Mouse (Mus musculus): ENCODE data around the gene Il4ra. TPM values are rescaled to one million over a fixed set of nuclear protein-coding genes. Genes with fewer than 3 reads are reported as not detected.

The Il4ra gene
- polyA plus RNA-seq, 1 experiment from 2014 or later, result 1.8 TPM

GRCm38 (mm10) chr7:125552851-125553555 is 1.1 kb downstream of the Il4ra start:
- peaks cover 6% of the 10 kb centered on the region; the same call in 1 of the 2 replicates for H3K4me1 ChIP-seq (ENCODE audit: control insufficient read depth, insufficient read depth, low read length)
- no peaks in the 10 kb centered on the region for H3K36me3 ChIP-seq (replicated peaks; ENCODE audit: control insufficient read depth, insufficient read depth, low read depth, low read length)
- H3K27ac ChIP-seq (replicated peaks; ENCODE audit: low read depth, low read length), result no peak overlapping the region
- peaks cover 3% of the 10 kb centered on the region; the same call in 1 of the 2 replicates for H3K27me3 ChIP-seq (ENCODE audit: control insufficient read depth, insufficient read depth, low read length)
- no peak overlapping the region for H3K9ac ChIP-seq (replicated peaks; ENCODE audit: low read length)
- DNase-seq (ENCODE audit: low spot score), result no peak
- ATAC-seq (replicated peaks; ENCODE audit: insufficient number of reproducible peaks, low FRiP score, low TSS enrichment, low read depth), result no peak
- 78% methylated on average over 11 of the region's 11 CpGs for WGBS
- peak overlapping the region; percentile 52 for H3K4me3 ChIP-seq (ENCODE audit: low read depth, low read length)
- H3K4me2 ChIP-seq (ENCODE audit: low read depth, low read length), result peak overlapping the region; percentile 91
- no peaks in the 10 kb centered on the region for H3K9me3 ChIP-seq (replicated peaks; ENCODE audit: control insufficient read depth, low read length)

GRCm38 (mm10) chr7:125553653-125554428 is 1.9 kb downstream of the Il4ra start:
- DNase-seq (ENCODE audit: low spot score), result no peak

GRCm38 (mm10) chr7:125554456-125555114 is 2.7 kb downstream of the Il4ra start:
- H3K4me2 ChIP-seq (ENCODE audit: low read depth, low read length), result no peak overlapping the region
- ATAC-seq (replicated peaks; ENCODE audit: insufficient number of reproducible peaks, low FRiP score, low TSS enrichment, low read depth) (no peak), DNase-seq (ENCODE audit: low spot score) (no peak)
- H3K27ac ChIP-seq (replicated peaks; ENCODE audit: low read depth, low read length), result no peak overlapping the region
- 89% methylated on average over 9 of the region's 9 CpGs for WGBS
- peaks cover 6% of the 10 kb centered on the region; the same call in 1 of the 2 replicates for H3K4me1 ChIP-seq (ENCODE audit: control insufficient read depth, insufficient read depth, low read length)
- no peak overlapping the region for H3K4me3 ChIP-seq (ENCODE audit: low read depth, low read length)
- H3K9ac ChIP-seq (replicated peaks; ENCODE audit: low read length), result no peak overlapping the region
- H3K27me3 ChIP-seq (ENCODE audit: control insufficient read depth, insufficient read depth, low read length), result peaks cover 3% of the 10 kb centered on the region; the same call in 1 of the 2 replicates
- H3K36me3 ChIP-seq (replicated peaks; ENCODE audit: control insufficient read depth, insufficient read depth, low read depth, low read length), result no peaks in the 10 kb centered on the region
- H3K9me3 ChIP-seq (replicated peaks; ENCODE audit: control insufficient read depth, low read length), result no peaks in the 10 kb centered on the region

More at GRCm38 (mm10) chr7:125553653-125554428, 1.9 kb downstream of the Il4ra start:
- no peaks in the 10 kb centered on the region for H3K36me3 ChIP-seq (replicated peaks; ENCODE audit: control insufficient read depth, insufficient read depth, low read depth, low read length)
- H3K9ac ChIP-seq (replicated peaks; ENCODE audit: low read length), result no peak overlapping the region
- peaks cover 3% of the 10 kb centered on the region; the same call in 1 of the 2 replicates for H3K27me3 ChIP-seq (ENCODE audit: control insufficient read depth, insufficient read depth, low read length)
- H3K4me2 ChIP-seq (ENCODE audit: low read depth, low read length), result no peak overlapping the region
- no peak overlapping the region for H3K27ac ChIP-seq (replicated peaks; ENCODE audit: low read depth, low read length)
- ATAC-seq (replicated peaks; ENCODE audit: insufficient number of reproducible peaks, low FRiP score, low TSS enrichment, low read depth), result no peak
- WGBS, result 84% methylated on average over 13 of the region's 13 CpGs
- H3K9me3 ChIP-seq (replicated peaks; ENCODE audit: control insufficient read depth, low read length), result no peaks in the 10 kb centered on the region
- H3K4me1 ChIP-seq (ENCODE audit: control insufficient read depth, insufficient read depth, low read length), result peaks cover 6% of the 10 kb centered on the region; the same call in 1 of the 2 replicates
- no peak overlapping the region for H3K4me3 ChIP-seq (ENCODE audit: low read depth, low read length)

GRCm38 (mm10) chr7:125555351-125555872 is 3.5 kb downstream of the Il4ra start:
- H3K9ac ChIP-seq (replicated peaks; ENCODE audit: low read length), result no peak overlapping the region
- H3K4me2 ChIP-seq (ENCODE audit: low read depth, low read length), result no peak overlapping the region
- H3K36me3 ChIP-seq (replicated peaks; ENCODE audit: control insufficient read depth, insufficient read depth, low read depth, low read length), result no peaks in the 10 kb centered on the region
- DNase-seq (ENCODE audit: low spot score) (no peak), ATAC-seq (replicated peaks; ENCODE audit: insufficient number of reproducible peaks, low FRiP score, low TSS enrichment, low read depth) (no peak)
- no peaks in the 10 kb centered on the region for H3K9me3 ChIP-seq (replicated peaks; ENCODE audit: control insufficient read depth, low read length)
- no peak overlapping the region for H3K27ac ChIP-seq (replicated peaks; ENCODE audit: low read depth, low read length)
- H3K4me3 ChIP-seq (ENCODE audit: low read depth, low read length), result no peak overlapping the region
- peaks cover 6% of the 10 kb centered on the region; the same call in 1 of the 2 replicates for H3K4me1 ChIP-seq (ENCODE audit: control insufficient read depth, insufficient read depth, low read length)
- WGBS, result 83% methylated on average over 7 of the region's 7 CpGs
- H3K27me3 ChIP-seq (ENCODE audit: control insufficient read depth, insufficient read depth, low read length), result peaks cover 3% of the 10 kb centered on the region; the same call in 1 of the 2 replicates

- Histone ChIP-seq H3K9ac (replicated peaks; ENCODE audit: low read length) (no peak overlapping the region), H3K27ac (replicated peaks; ENCODE audit: low read depth, low read length) (no peak overlapping the region), H3K27me3 (ENCODE audit: control insufficient read depth, insufficient read depth, low read length) (peaks cover 3% of the 10 kb centered on the region; the same call in 1 of the 2 replicates), H3K9me3 (replicated peaks; ENCODE audit: control insufficient read depth, low read length) (no peaks in the 10 kb centered on the region), H3K4me1 (ENCODE audit: control insufficient read depth, insufficient read depth, low read length) (peaks cover 6% of the 10 kb centered on the region; the same call in 1 of the 2 replicates), H3K36me3 (replicated peaks; ENCODE audit: control insufficient read depth, insufficient read depth, low read depth, low read length) (no peaks in the 10 kb centered on the region), H3K4me2 (ENCODE audit: low read depth, low read length) (no peak overlapping the region), H3K4me3 (ENCODE audit: low read depth, low read length) (no peak overlapping the region)
- 90% methylated on average over 4 of the region's 4 CpGs for WGBS
- DNase-seq (ENCODE audit: low spot score) (no peak), ATAC-seq (replicated peaks; ENCODE audit: insufficient number of reproducible peaks, low FRiP score, low TSS enrichment, low read depth) (no peak)
Observed at GRCm38 (mm10) chr7:125556096-125556495, 4.2 kb downstream of the Il4ra start.

- no peak overlapping the region for H3K4me2 ChIP-seq (ENCODE audit: low read depth, low read length)
- no peak overlapping the region for H3K27ac ChIP-seq (replicated peaks; ENCODE audit: low read depth, low read length)
- WGBS, result 78% methylated on average over 8 of the region's 8 CpGs
- H3K4me3 ChIP-seq (ENCODE audit: low read depth, low read length), result no peak overlapping the region
- peaks cover 3% of the 10 kb centered on the region; the same call in 1 of the 2 replicates for H3K27me3 ChIP-seq (ENCODE audit: control insufficient read depth, insufficient read depth, low read length)
- no peak for DNase-seq (ENCODE audit: low spot score)
- H3K9ac ChIP-seq (replicated peaks; ENCODE audit: low read length), result no peak overlapping the region
- no peak for ATAC-seq (replicated peaks; ENCODE audit: insufficient number of reproducible peaks, low FRiP score, low TSS enrichment, low read depth)
- H3K9me3 ChIP-seq (replicated peaks; ENCODE audit: control insufficient read depth, low read length), result no peaks in the 10 kb centered on the region
- H3K4me1 ChIP-seq (ENCODE audit: control insufficient read depth, insufficient read depth, low read length), result peaks cover 3% of the 10 kb centered on the region; the same call in 1 of the 2 replicates
- H3K36me3 ChIP-seq (replicated peaks; ENCODE audit: control insufficient read depth, insufficient read depth, low read depth, low read length), result no peaks in the 10 kb centered on the region
Observed at GRCm38 (mm10) chr7:125556865-125557264, 4.9 kb downstream of the Il4ra start.

GRCm38 (mm10) chr7:125558401-125558945 is 6.6 kb downstream of the Il4ra start:
- DNase-seq (ENCODE audit: low spot score), result no peak
- H3K9me3 ChIP-seq (replicated peaks; ENCODE audit: control insufficient read depth, low read length), result no peaks in the 10 kb centered on the region
- H3K4me1 ChIP-seq (ENCODE audit: control insufficient read depth, insufficient read depth, low read length), result no peaks in the 10 kb centered on the region
- no peaks in the 10 kb centered on the region for H3K36me3 ChIP-seq (replicated peaks; ENCODE audit: control insufficient read depth, insufficient read depth, low read depth, low read length)
- no peak overlapping the region for H3K9ac ChIP-seq (replicated peaks; ENCODE audit: low read length)
- WGBS, result 64% methylated on average over 4 of the region's 4 CpGs
- ATAC-seq (replicated peaks; ENCODE audit: insufficient number of reproducible peaks, low FRiP score, low TSS enrichment, low read depth), result no peak
- no peak overlapping the region for H3K4me2 ChIP-seq (ENCODE audit: low read depth, low read length)
- no peaks in the 10 kb centered on the region for H3K27me3 ChIP-seq (ENCODE audit: control insufficient read depth, insufficient read depth, low read length)
- no peak overlapping the region for H3K27ac ChIP-seq (replicated peaks; ENCODE audit: low read depth, low read length)
- H3K4me3 ChIP-seq (ENCODE audit: low read depth, low read length), result no peak overlapping the region
